Mouse (Mus musculus): ENCODE measurements around the gene Hsd17b7.

GRCm38 (mm10) chr1:169953106-169953505 lies 15.9 kb downstream of the Hsd17b7 start:
- TF ChIP-seq EP300 (IDR thresholded peaks at IDR 0.05; ENCODE audit: low read depth) (no peak), CTCF (IDR thresholded peaks at IDR 0.05; ENCODE audit: low read depth) (no peak)

Data from liver, embryonic 14.5 days (tissue).